Mouse (Mus musculus) adrenal gland, postnatal 10 days (tissue): ENCODE results near the gene Pcnp. TPM values are rescaled to one million over a fixed set of nuclear protein-coding genes. Genes with fewer than 3 reads are reported as not detected.
A peak's percentile ranks its signal among the peaks of the same experiment; 100 is the strongest.
"Not testable (repeated sequence)": the region's sequence is repeated elsewhere in the genome, so short reads cannot be mapped to it uniquely, and the experiment has no call there.

ENCODE experiments used
- DNase-seq: peaks from one replicate; pipeline ENCODE4 v3.0.0; 2021; ENCODE audit warnings: mixed read lengths
- long read RNA-seq, 2 experiments: library from polyadenylated mRNA; stranded (forward); transcript quantifications; one replicate each; pipeline ENCODE4 v2.0.0; 2021
- total RNA-seq, 2 experiments: library from RNA; stranded (reverse); gene quantifications; 2 replicates each; pipeline ENCODE4 v1.2.3; 2021

The Pcnp gene
- 10 to 100 TPM; 79.8 to 83.7 TPM for total RNA-seq
- long read RNA-seq, experiment 1, transcript Pcnp-205 (5 exons, 2,200 nt), result minor isoform, 24 of 123 reads
- long read RNA-seq, experiment 1, transcript Pcnp-206 (5 exons, 938 nt), result minor isoform, 29 of 123 reads
- long read RNA-seq, experiment 1, transcript Pcnp-202 (5 exons, 2,295 nt), result major isoform, 52 of 123 reads
- long read RNA-seq, experiment 1, partial matches to known transcripts, result 1 of 123 reads
- long read RNA-seq, experiment 1, other reads (novel, unspliced or antisense), result 15 of 123 reads
- long read RNA-seq, experiment 2, transcript Pcnp-202 (5 exons, 2,295 nt), result major isoform, 23 of 54 reads
- long read RNA-seq, experiment 2, transcript Pcnp-205 (5 exons, 2,200 nt), result minor isoform, 11 of 54 reads
- long read RNA-seq, experiment 2, transcript Pcnp-206 (5 exons, 938 nt), result minor isoform, 9 of 54 reads
- long read RNA-seq, experiment 2, partial matches to known transcripts, result 1 of 54 reads
- long read RNA-seq, experiment 2, other reads (novel, unspliced or antisense), result 10 of 54 reads

DNA sequence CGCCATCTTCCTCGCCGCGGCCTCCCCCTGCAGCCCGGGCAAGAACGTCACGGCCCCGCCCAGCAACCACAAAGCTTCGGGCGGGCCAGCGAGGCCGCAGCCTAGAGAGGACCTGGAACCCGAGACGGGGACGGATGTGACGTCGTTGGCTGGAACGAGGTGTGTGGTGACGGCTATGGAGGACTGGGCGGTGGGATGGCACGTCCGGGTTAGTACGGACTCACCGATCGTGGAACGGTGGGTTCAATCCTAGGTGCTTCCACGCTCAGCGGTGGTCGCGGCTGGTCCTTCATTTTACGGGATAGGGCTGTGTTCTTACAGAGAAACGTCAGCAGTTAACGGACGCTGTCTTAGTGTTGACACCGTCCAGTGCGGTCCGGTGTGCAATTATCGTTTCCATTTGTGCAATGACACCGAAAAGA, at the start of gene Pcnp:
TSS of gene Pcnp (minus strand) at position 79 of the 422 bp plus-strand sequence.
- peak; percentile 98 for DNase-seq

DNA sequence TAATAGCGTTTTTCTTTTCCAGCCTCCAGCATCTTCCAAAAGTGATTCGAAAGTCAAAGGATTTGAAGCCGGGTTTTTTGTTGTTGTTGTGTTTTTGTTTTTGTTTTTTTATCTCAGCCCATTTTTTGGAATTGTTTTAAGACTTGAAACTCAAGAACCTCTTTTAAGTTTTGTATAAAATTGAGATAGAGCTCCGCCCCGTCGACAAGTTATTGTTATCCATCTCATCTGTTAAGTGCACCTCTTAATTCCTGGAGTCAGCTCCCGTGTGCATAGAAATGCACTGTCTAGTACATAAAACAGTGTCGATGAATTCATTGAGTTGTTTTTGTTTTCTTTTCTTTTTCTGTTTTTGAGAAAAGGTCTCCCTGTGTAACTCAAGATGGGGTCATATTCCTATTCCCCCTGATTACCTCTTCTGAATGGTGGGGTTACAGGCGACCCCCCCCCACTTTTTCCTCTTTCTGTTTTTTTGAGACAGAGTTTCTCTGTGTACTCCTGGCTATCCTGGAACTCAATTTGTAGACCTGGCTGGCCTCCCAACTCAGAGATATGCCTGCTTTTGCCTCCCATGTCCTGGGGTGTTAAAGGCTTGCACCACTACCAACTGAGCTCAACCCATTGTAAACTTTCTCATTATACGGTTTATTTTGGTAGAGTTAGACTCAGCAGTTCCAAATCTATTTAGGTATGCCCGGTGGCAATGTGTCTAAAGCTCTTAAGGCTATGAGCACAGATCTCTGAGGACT, 46.8 kb upstream of the Pcnp start:
- DNase-seq, result peak; percentile 26

DNA sequence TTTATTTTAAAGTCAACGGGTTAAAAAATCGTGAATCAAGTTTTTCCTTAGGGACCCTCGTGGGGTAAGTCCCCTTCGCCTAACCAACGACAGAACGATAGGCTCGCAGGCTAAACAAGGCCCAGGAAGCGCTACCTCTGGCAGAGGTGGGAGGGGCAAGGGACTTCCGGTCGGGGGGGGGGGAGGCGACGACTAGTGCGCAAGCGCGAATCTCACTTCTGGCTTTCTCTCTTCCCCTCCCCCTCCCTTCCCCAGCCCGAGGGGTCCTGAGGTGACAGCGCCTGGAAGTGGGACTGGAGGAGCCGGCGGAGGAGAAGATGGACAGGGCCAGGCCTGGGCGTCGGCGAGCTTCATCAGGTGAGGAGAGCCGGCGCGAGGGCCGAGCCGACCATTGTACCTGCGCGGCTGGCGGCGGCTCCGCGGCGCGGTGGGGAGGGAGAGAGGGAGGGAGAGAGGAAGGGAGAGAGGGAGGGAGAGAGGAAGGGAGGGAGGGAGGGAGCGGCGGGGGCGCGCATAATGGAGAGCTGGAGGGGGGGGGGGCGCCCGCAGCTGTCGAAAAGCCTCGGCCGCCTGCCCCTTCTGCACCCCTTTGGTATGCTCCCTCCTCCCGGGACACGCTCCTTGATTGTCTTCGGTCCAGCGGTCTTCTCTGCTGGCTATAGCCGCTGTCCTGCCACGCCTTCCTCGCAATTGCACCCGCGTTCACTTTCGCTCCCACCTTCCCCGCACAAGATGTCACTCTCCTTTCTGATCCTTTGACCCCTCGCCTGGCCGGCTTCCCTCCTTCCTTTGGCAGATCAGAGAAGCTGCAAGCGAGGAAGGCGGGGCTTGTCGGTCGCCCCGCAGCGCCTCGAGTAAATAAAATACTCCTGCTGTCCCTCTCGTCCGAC, 45.9 kb upstream of the Pcnp start:
- DNase-seq, result peak; percentile 89

DNA sequence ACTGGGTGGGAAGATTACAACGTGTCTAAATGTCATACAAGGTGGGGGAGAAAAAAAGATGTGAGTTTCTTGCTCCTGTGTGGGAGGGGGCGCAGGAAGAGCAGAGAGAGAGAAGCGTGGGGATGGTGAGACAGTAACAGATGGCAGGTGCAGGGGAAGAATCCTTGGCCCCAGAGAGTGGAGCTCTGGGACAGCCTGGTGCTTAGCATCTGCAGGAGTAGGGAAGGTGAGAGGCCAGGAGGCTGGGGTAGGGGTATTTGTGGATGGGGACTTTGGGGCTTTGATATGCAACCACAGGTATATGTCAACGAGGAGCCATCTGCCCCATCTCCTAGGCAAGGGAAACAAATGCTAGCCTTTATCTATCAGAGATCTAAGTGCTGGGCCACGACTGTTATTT, 45.0 kb upstream of the Pcnp start:
- DNase-seq, result no peak

DNA sequence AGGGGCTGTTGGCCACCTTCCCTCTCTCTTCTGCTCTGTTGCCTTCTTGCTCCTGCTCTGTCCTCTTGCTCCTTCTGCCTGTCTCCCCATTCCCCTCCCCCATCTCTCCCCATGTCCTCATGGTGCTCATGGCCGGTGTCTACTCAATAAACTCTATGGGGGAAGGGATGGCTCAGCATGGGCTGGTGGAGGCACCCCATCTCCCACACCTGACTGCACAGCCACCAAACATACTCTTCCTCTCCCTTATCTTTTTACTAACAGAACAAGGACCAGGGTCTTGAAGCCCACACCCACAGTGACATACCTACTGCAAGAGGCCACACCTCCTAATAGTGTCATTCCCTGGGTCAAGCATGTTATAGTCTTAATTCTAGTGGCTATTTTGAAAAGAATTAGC, 44.6 kb upstream of the Pcnp start:
- no peak for DNase-seq

DNA sequence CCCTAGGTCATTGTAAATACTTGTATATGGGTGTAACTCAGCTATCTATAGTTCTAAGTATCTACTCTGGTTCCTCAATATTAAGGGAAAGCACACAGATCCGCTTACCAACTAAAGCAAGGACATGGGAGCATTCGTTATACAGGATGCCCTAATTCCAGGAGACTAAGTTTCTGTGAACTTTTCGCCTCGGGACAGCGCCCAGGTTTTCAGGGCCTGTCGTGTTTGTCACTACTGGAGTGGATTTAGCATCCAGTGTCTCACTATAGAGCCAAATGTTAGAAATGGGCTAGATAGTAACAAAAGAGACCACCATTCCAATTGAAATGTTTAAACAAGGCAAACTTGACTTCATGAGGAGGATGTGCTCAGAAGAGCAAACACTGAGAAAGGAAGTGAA, 43.6 kb upstream of the Pcnp start:
- not testable (repeated sequence) for DNase-seq

DNA sequence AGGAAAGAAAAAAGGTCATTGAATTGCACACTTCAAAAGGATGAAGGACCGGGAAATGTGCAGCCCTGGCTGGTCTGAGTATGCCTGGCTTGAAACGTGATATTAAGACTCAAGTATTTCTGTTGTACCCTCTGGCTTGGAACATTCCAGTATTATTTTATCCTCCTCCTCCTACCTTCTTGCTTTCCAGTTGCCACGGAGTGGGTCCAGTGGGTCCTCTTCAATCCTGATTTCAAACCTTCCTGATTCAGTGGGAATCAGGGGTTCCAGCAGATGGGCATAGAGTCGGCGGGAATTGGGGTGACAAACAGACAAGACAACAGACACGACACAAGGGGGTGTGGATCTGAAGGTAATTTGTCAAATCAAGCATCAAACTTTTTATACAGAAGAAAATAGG, 43.0 kb upstream of the Pcnp start:
- no peak for DNase-seq

DNA sequence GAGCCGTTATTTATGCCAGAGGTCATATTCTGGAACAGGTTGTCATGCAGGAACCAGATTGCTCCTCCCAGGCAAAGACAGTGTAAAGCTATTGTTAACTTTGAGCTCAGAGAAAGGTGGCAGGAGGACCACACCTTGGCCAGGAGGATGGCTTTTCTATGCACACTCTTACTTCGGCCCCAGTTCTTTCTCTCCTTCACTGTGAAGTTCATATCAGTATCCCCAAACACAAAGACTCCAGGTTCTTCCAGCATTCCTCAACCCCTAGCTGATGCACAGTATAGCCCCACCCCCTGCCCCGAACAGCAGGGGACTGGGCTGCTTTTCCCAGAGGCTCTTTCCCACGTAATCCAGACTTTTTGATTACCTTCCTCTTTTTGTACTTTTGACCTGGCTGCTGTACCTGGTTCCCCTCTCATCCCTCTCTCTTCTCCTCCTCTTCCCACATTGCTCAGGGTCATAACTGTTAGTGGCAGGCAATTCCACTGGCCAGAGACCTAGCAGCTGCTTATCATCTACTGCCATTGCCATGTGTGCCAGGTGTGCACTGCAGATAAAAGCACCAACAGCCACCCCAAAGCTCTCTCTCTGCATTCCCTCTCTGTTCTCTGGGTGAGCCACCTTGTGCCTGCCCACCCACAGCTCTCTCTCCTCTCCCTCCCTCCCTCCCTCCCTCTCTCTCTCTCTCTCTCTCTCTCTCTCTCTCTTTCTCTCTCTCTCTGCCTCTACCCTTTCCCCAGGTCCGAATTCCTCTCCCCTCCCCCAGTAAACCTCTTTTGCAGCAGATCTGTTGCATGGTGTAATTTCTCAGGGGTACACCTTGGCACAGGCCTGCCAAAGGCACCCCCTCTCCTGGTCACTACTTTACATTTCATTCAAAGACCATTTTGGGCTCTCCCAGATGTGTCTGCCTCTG, 42.0 kb upstream of the Pcnp start:
- DNase-seq, result no peak

DNA sequence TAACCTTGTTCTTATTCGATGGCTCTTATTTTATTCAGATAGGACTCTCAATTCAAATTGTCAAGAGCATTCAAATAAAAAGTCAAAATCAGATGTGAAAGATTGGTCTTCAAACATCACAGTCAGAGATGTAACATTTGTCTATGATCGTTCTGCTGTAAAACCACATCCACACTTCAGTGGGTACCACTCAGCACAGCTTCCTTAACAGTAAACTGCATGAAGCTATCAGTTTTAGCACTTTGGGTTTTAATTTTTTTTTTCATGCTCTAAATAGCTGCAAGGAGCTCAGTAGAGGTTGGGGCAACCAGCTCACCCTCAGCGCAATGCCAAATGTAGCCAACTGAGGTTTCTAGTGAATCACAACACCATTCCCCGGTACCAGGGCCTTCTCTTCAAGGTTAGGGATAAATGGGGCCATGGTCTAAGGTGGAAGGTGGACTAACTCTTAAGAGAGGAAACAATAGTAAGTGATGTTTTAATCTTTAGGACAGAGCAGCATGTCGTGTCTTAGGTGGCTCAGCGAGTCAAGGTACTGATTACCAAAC, 39.1 kb upstream of the Pcnp start:
- no peak for DNase-seq

DNA sequence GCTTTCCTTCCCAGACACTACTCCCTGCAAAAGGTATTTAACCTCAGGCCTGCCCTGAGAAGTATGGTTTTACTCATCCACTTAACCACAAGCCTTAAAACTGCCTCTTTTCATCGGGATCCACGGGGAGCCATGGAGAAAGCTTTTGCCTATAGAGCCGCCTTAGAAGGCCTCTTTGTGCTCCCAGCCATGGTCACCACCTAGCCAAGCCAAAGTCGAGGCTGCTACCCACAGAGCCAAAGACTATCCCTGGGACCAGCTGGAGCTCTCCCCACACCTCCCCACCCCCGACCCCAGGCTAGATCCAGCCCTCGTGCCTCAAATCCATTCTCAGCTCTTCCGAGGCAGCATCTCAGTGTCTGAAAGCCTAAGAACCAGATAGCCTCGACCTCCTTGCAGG, 36.6 kb upstream of the Pcnp start:
- DNase-seq, result no peak

DNA sequence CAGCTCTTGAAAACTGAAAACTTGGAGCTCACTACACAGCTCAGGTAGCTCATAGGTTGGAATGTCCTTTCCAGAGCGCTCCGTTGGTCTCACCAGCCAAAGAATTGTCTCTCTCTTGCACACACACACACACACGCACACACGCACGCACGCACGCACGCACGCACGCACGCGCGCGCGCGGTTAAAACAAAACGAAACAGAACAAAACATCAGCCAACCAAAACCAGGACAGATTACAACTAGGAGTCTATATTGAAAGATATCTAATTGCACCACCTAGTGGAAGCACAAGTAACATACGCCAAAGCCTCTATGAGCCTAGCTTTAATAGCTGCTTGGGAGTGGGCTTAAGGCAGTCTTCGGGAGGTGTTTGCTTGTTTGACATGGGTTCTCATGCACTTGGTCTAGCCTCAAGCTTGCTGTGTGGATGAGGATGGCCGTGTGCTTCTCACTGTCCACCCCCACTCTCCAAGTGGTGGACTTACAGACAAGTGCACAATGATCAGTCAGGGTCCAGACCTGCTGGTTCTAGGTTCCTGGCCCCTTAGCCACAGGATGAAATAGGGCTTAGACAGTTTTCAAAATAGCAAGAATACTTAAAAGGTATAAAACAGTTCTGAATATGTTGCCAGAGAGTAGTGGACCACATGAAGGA, 34.9 kb upstream of the Pcnp start:
- DNase-seq, result peak; percentile 63

DNA sequence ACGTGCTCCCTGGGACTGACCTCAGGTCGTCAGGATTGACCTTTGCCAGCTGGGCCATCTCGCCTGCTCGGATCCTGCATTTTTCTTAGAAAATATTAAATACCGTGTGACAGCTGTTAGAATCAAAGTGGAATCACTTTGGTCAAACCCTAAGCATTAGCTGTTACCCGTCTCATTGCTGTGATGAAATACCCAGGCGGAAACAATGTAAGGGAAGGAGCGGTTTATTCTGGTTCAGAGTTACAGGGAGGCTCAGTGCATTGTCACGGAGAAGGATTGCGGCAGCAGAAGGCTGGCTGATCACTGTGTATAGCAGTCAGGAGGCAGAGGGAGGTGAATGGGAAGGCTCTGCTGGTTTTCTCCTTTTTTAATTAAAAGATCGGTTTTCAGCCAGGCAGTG, 33.4 kb upstream of the Pcnp start:
- DNase-seq, result no peak

DNA sequence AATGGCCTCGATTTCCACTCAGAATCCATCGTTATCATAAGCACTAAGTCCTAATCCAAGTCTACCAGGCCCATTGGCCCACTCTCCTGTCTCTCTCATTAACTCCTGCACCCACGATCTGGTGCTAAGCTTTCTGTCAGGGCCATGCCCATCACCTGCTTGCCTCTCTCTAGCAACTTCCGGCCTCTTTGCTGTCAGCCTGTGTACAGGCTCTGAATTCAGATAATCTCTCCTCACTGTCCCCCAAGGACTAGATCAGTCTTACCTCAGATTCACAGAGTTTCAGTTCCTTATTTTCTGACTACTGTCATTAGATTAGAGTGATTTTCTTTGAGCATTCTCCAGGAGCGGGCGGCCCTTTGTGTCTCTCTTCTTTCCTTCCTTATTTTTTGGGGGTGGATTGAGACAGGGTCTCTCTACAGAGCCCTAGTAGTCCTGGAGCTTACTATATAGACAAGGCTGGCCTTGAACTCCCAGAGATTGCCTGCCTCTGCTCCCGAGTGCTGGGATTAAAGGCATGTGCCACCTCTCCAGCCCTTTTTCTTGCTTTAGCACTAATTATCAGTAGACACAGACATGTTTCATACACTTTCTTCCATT, 32.6 kb upstream of the Pcnp start:
- DNase-seq, result no peak

DNA sequence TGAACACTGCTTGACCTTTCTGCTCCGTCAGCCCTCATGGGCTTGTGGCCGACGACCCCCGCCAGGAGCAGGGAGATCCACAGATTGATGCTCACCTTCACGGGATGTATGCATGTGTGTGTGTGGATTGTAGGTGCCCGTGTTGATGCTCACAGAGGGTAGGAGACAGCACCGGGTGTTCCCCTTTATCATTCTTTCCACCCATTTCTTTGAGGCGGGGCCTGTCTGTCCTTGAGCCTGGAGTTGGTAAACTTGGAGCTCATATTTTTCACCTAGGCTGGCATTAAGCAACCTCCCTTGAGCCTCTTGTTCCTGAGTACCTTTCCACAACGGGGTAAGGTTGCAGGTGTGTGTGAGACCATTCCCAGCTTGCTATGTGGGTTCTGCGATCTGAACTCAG, 28.6 kb upstream of the Pcnp start:
- DNase-seq, result no peak

DNA sequence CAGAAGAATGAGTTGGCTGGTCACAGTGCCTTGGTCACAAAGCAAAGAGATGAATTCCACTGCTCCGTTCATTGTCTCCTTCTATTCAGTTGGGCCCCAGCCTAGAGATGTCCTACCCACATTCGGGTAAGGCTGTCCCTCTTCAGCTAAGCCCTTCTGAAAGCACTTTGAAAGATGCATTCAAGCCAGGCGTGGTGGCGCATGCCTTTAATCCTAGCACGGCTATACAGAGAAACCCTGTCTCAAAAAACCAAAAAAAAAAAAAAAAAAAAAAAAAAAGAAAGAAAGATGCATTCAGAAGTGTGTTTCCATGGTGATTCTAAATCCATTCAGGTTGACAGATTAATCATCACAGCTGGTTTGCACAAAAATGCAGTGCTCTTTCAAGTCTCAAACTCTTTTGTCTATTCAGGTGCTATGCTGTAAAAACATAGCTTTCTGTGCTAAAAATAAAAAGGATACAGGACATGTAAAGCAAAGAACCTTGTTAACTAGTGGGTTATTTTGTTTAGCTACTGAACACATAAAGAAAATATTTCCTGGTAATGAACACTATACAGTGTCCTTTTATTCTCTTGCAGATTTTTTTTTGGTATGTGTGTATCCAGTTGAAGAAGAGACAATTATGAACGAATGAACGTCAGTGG, 27.5 kb upstream of the Pcnp start:
- DNase-seq, result no peak

DNA sequence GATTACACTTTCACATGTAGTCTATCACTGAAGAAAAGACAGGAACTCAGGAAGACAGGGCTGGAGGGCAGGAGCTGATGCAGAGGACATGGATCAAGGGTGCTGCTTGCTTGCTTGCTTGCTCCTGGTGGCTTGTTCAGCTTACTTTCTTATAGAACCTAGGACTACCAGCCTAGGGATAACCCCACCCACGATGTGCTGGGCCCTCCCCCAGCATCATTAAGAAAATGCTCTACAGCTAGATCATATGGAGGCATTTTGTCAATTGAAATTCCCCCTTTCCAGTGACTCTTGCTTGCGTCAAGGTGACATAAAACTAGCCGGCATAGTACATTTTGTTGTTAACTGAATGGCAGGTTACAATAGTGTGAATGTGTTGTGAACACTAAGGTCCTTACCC, 26.4 kb upstream of the Pcnp start:
- no peak for DNase-seq

DNA sequence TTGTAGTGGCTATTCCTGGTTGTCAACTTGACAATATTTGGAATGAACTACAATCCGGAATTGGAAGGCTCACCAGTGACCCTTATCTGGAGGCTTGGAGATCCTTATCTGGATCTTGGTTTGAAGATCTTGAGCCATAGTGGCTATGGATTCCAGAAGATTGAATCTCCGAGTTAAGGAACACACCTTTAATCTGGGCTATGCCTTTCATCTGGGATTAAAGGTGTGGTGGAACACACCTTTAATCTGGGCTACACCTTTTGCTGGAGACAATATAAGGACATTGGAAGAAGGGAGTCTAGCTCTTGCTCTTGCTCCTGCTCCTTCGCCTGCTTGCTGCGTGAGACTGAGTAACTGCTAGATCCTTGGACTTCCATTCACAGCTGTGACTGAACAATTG, 18.5 kb upstream of the Pcnp start, which contains the start of gene Senp7:
TSS of gene Senp7 (plus strand) at position 301 of the 400 bp plus-strand sequence.
- not testable (repeated sequence) for DNase-seq

DNA sequence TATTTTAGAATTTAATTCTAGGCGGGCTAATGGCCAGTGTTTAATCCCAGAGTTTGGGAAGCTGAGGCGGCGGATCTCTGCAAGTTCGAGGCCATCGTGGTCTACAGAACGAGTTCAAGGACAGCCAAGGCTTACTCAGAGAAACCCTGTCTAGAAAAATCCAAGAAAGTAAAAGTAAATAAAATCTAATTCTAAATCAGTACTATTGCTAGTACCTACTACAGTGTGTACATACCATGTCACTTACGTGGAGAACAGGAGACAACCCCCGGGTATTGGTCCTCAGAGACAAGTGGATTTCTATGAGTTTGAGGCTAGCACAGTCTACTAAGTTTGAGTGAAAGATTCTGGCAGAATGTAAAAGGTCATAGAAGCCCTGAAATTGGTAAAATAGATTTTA, 8.6 kb upstream of the Pcnp start:
- DNase-seq, result no peak
